Mouse (Mus musculus) ES-E14 (cell line): Measurements from ENCODE around the gene Igfbp3. TPM values are rescaled to one million over a fixed set of nuclear protein-coding genes. Genes with fewer than 3 reads are reported as not detected.

ENCODE experiments used
- DNase-seq: peaks from one replicate; pipeline ENCODE4 v3.0.0-alpha.2; 2013; ENCODE audit warnings: low read depth, low spot score
- H3K27ac ChIP-seq: 2 replicates; pipeline ENCODE4 v1.5.1; 2012; ENCODE audit warnings: low read depth, mild to moderate bottlenecking, low read length, moderate library complexity, mixed read lengths; ENCODE audit not compliant: poor library complexity, insufficient read depth, severe bottlenecking
- H3K36me3 ChIP-seq: 2 replicates; pipeline ENCODE4 v1.6.1; 2012; ENCODE audit warnings: mild to moderate bottlenecking, low read length, moderate library complexity, mixed read lengths; ENCODE audit not compliant: control insufficient read depth, poor library complexity, insufficient read depth, severe bottlenecking
- H3K4me1 ChIP-seq, 2 experiments: fragments of 150-350 bp in 1 of 2; sonication (generic) in 1 of 2; 2 replicates each; pipeline ENCODE4 v1.6.1; 2012; ENCODE audit warnings: low read length in 2 of 2, mild to moderate bottlenecking in 1 of 2, mixed read lengths in 1 of 2; ENCODE audit not compliant: control insufficient read depth in 2 of 2, insufficient read depth in 2 of 2, poor library complexity in 1 of 2
- H3K4me3 ChIP-seq, 2 experiments: fragments of 150-350 bp in 1 of 2; sonication (generic) in 1 of 2; 2 replicates each; pipeline ENCODE4 v1.5.1; 2012; ENCODE audit warnings: low read length in 2 of 2, low read depth in 1 of 2, mild to moderate bottlenecking in 1 of 2, mixed read lengths in 1 of 2; ENCODE audit not compliant: insufficient read depth in 1 of 2, poor library complexity in 1 of 2, severe bottlenecking in 1 of 2
- H3K9ac ChIP-seq: 2 replicates; pipeline ENCODE4 v1.6.1; 2012; ENCODE audit warnings: low read depth, mild to moderate bottlenecking, low read length, mixed read lengths; ENCODE audit not compliant: poor library complexity, insufficient read depth, severe bottlenecking
- H3K9me3 ChIP-seq: fragments of 150-350 bp; sonication (generic); 2 replicates; pipeline ENCODE4 v1.6.1; 2012; ENCODE audit warnings: low read depth, mild to moderate bottlenecking, low read length; ENCODE audit not compliant: control insufficient read depth, insufficient read depth
- CHD2 ChIP-seq: IDR thresholded peaks from 2 replicates; pipeline ENCODE4 v1.6.1; 2014; ENCODE audit warnings: mild to moderate bottlenecking, low read depth, low read length, inconsistent platforms
- HCFC1 ChIP-seq: IDR thresholded peaks from 2 replicates; pipeline ENCODE4 v1.6.1; 2012; ENCODE audit warnings: low read length, inconsistent platforms, borderline replicate concordance; ENCODE audit not compliant: insufficient read depth
- MAFK ChIP-seq: IDR thresholded peaks from 2 replicates; pipeline ENCODE4 v1.6.1; 2014; ENCODE audit warnings: mild to moderate bottlenecking, low read depth, low read length, inconsistent platforms; ENCODE audit not compliant: insufficient read depth
- ZC3H11A ChIP-seq: IDR thresholded peaks from 2 replicates; pipeline ENCODE4 v1.6.1; 2012; ENCODE audit warnings: low read depth, mild to moderate bottlenecking, inconsistent platforms, low read length, borderline replicate concordance
- ZNF384 ChIP-seq: IDR thresholded peaks from 2 replicates; pipeline ENCODE4 v1.6.1; 2012; ENCODE audit warnings: low read depth, low read length, inconsistent platforms
- in situ Hi-C, 2 experiments: fragments of 600-800 bp; cut with MboI; formaldehyde crosslinking; loops; one replicate each; pipeline ENCODE4 v1.15.1; 2025; ENCODE audit warnings: low sequenced_read_pairs in 2 of 2, inconsistent platforms in 1 of 2; ENCODE audit not compliant: unreplicated experiment in 2 of 2
- total RNA-seq: library from RNA; depleted of rRNA; stranded (reverse); fragments of 300-350 nt; gene quantifications from 2 replicates; pipeline ENCODE4 v1.2.3, GENCODE M21; 2012

Igfbp3 gene
- total RNA-seq, 1 experiment: 53.5 TPM

- no peaks in the 10 kb centered on the region for H3K9me3 ChIP-seq
- no peak for DNase-seq
- no peak overlapping the region for H3K27ac ChIP-seq
These were observed 21.4 kb upstream of the Igfbp3 start for GRCm38 (mm10) chr11:7234981-7235609.

GRCm38 (mm10) chr11:7234436-7234835, 20.7 kb upstream of the Igfbp3 start:
- no peak overlapping the region for H3K4me3 ChIP-seq
- H3K9ac ChIP-seq: no peak overlapping the region
- DNase-seq: no peak
- no peaks in the 10 kb centered on the region for H3K4me1 ChIP-seq
- TF ChIP-seq ZC3H11A: no peak
- no peak for TF ChIP-seq ZNF384
- no peak for TF ChIP-seq MAFK
- no peak for TF ChIP-seq HCFC1
- no peak for TF ChIP-seq CHD2
- H3K9me3 ChIP-seq: no peaks in the 10 kb centered on the region
- no peak overlapping the region for H3K27ac ChIP-seq
- in situ Hi-C loops: no loop called here
- no peaks in the 10 kb centered on the region for H3K36me3 ChIP-seq

More at GRCm38 (mm10) chr11:7234981-7235609, 21.4 kb upstream of the Igfbp3 start:
- in situ Hi-C loops: no loop called here
- no peaks in the 10 kb centered on the region for H3K36me3 ChIP-seq
- no peaks in the 10 kb centered on the region for H3K4me1 ChIP-seq
- TF ChIP-seq HCFC1 (no peak), MAFK (no peak), ZNF384 (no peak), ZC3H11A (no peak)
- no peak overlapping the region for H3K9ac ChIP-seq
- H3K4me3 ChIP-seq: no peak overlapping the region

DNA sequence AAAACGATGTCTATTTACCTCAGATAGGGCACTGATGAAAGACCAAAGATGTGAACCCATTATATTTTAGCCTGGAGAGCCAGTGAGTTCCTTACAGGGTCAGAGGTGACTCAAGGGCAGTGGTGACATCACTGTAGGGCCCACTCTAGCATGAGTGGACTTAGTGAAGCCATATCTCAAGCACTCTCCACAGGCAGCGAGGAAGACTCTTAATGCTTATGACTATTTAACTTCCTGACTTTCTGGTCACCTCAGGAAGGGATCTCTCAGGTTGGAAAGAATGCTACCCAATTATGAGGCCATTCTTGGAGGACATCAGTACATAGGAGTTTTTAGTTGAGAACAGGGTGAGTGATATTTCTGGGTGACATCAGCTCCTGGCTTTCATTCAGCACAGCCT, 19.6 kb upstream of the Igfbp3 start:
- in situ Hi-C loops: no loop called here
- Histone ChIP-seq H3K9ac (no peak overlapping the region), H3K36me3 (no peaks in the 10 kb centered on the region), H3K4me1 (no peaks in the 10 kb centered on the region), H3K27ac (no peak overlapping the region), H3K9me3 (no peaks in the 10 kb centered on the region), H3K4me3 (no peak overlapping the region)
- no peak for DNase-seq
- TF ChIP-seq ZC3H11A (no peak), HCFC1 (no peak), ZNF384 (no peak), MAFK (no peak), CHD2 (no peak)

DNA sequence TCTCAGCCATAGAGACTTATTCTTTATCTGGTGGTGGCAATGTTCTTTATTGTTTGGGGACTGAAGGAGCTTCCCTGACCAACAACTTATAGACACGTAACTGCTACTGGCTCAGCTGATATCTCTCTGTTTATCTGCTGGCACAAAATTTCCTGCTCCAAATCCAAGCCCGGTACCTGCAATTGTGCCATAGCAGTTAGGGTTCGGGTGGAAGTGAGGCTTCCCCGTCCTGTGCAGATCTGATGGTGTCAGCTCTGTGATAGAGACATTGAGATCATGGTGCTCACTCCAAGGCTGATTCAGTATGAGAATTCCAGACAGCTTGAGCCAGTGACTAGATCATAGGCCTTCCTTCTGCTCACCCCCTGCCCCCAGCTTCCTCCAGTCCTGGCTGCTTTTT, 18.2 kb upstream of the Igfbp3 start:
- no peak for DNase-seq
- no peak overlapping the region for H3K4me3 ChIP-seq
- H3K9me3 ChIP-seq: no peaks in the 10 kb centered on the region
- TF ChIP-seq ZC3H11A (no peak), MAFK (no peak), HCFC1 (no peak), ZNF384 (no peak), CHD2 (no peak)
- no peaks in the 10 kb centered on the region for H3K36me3 ChIP-seq
- no peak overlapping the region for H3K9ac ChIP-seq
- H3K4me1 ChIP-seq: no peaks in the 10 kb centered on the region
- no peak overlapping the region for H3K27ac ChIP-seq
- in situ Hi-C loops: no loop called here

DNA sequence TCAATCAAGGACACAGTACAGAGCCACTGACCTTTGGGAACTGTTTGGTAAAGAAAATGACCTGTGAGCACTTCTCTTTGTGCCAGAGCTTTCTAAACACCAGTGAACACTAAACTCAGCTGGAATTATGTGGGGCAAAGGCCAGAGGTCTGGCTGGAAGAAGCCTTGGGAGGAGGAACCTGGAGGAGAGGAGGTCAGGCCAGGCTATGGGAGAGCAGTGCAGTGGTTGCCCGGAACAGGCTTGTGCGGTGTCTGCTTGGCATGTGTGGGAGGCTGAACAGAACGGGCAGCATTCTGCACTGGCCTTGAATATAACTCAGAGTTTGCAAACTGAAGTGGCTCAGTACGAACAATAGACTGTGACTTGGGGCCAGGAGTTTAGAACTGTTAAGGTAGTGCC, 16.3 kb upstream of the Igfbp3 start:
- H3K4me1 ChIP-seq: no peaks in the 10 kb centered on the region
- no peaks in the 10 kb centered on the region for H3K9me3 ChIP-seq
- no peak overlapping the region for H3K9ac ChIP-seq
- no peak for TF ChIP-seq ZNF384
- TF ChIP-seq ZC3H11A: no peak
- no peak for TF ChIP-seq MAFK
- no peak for TF ChIP-seq HCFC1
- no peak for TF ChIP-seq CHD2
- no peak overlapping the region for H3K27ac ChIP-seq
- in situ Hi-C loops: no loop called here
- no peak for DNase-seq
- no peak overlapping the region for H3K4me3 ChIP-seq
- no peaks in the 10 kb centered on the region for H3K36me3 ChIP-seq
